Mouse (Mus musculus): ENCODE data around the gene Dgkg. TPM values are rescaled to one million over a fixed set of nuclear protein-coding genes. Genes with fewer than 3 reads are reported as not detected.

Gene Dgkg
- total RNA-seq, 2 experiments from 2014 or later: 0.82 to 0.94 TPM

DNA sequence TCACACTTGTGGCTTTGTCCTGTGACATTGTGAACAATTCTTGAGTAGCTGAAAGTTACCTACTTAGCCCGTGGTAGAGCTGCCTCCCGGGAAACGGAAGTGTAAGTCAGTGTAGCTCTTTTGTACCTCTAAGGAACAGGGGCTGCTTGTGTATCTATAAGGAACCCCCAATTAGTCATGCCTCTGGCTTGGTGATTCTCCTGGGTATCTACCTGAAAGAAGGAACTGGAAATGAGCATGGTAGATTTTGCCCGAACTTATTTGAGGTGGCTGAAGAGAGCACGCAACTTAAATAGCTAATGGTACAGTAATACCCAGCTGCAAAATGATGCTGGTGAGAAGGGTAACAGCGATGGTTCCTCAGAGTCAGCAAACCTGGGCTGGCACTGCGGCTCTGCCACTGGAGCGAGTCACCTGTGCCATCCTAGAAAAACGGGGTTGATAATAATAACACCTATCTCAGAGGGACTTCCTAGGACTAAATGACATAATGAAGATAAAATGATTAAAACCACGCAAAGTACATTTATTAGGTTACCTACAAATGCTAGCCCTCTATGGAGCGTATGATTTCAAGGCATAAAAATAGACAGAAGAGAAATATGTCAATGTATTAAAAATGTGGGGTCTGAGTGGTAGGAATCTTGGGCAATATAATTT is 3.1 kb downstream of the Dgkg start:
- intact Hi-C loops (cut with DNase I; ENCODE audit: low total_unique reads): no loop called here
- no peak for DNase-seq

DNA sequence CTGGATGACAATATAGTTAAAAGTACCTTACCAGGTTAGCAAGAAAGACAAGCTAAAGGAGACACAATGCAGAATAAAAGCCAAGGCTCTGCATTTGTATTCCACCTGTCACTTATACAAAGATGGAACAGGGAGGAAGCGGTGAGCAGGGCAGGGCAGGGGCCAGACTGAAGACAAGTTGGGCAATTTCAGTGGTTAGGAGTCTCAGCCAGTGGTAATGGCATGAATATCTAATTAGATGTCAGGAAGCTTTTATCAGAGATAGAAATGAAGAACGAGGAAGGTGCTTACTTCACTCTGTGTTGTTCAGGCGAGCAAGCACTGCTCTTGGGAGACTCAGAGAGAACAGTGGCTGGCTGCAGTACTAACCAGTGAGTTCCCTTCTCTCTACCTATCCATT is 5.8 kb downstream of the Dgkg start:
- intact Hi-C loops (cut with DNase I; ENCODE audit: low total_unique reads): no loop called here

DNA sequence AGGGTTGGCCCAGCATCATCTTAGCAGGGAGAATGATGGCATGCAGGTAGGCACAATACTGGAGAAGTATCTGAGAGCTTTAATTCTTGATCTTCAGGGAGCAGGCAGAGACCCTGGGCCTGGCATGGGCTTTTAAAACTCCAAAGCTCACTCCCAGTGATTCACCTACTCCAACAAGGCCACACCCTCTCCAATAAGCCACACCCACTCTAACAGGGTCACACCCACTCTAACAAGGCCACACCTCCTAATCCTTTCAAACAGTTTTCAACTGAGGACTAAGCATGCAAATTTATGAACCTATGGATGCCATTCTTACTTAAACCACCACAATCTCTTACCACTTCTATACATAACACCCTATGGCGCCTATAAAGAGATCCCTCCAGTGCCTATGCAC is 11.8 kb downstream of the Dgkg start:
- intact Hi-C loops (cut with DNase I; ENCODE audit: low total_unique reads): no loop called here
- DNase-seq: no peak

More for the DNA sequence above, 5.8 kb downstream of the Dgkg start:
- DNase-seq: no peak

DNA sequence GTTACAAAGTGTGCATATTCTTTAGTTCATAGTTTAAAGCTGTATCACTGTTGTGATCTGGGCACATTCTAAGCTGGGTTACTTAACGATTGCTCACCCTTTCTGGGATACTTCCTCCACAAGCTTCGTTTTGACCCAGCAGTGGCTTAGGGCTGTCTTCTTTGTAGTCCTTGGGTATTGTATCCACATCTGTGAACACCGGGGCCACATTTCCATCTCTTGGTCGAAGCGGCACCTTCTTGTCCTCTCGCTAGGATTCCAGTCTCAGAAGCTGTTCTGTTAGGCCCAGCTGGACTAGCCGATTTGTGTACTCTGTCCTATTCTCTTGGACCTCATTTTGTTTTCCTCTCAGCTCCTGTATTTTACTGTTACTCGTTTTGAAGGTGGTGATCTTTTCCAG is 13.6 kb downstream of the Dgkg start:
- no peak for DNase-seq
- intact Hi-C loops (cut with DNase I; ENCODE audit: low total_unique reads): no loop called here

DNA sequence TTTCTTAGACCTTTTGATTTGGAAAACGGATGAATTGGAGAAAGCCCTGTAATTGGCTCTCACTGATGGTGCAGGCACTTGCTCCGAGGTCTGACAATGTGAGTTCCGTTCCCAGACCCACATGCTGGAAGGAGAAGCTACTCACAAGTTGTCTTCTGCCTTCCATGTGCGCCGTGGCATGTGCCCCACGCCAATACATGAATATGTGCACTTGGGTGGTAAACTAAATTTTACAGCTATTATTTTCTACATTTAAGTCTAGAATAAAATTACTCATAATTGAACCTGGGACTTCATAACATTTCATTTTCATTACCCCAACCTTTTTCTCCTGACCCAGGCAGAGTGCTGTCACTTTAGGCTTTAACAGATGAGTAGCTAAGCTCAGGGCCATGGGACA is 14.1 kb downstream of the Dgkg start:
- no peak for DNase-seq
- intact Hi-C loops (cut with DNase I; ENCODE audit: low total_unique reads): no loop called here

DNA sequence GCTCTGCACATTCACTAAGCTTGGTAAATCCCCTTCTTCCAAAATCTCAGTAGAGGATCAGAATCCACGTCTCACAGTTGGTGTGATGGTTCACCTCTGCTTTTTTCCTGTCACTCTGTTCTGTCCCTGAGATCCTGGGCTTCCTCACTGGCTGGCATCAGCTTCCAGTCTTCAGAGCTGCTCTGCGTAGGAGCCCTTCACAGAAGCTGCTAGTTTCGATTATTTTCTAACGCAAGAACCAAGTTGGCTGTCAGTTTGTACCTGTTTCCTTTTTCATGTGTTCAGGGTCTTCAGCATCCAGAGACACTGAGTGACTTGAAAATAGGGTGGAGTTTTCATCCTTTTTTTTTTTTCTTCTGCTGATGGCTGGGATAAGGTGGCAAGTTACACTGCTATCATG is 15.0 kb downstream of the Dgkg start:
- intact Hi-C loops (cut with DNase I; ENCODE audit: low total_unique reads): no loop called here
- DNase-seq: no peak

DNA sequence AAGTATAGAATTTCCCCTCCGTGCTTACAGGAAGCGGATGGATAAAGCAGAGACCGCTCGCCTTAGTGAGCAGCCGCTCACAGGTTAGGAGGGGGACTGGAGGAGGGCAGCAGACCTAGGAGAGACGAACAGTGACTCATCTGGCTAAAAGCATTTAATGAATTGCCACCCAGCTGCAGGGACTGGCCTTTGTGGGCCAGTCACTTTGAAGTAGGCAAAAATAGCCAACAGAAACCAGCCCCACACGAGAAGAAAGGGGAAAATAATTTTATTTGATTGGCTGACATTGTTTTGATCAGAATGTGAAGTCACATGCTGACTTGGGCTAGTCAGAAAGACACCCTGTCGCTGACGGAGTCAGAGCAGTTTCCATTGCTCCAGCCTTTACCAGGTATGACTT is 15.4 kb downstream of the Dgkg start:
- no peak for DNase-seq
- intact Hi-C loops (cut with DNase I; ENCODE audit: low total_unique reads): no loop called here

DNA sequence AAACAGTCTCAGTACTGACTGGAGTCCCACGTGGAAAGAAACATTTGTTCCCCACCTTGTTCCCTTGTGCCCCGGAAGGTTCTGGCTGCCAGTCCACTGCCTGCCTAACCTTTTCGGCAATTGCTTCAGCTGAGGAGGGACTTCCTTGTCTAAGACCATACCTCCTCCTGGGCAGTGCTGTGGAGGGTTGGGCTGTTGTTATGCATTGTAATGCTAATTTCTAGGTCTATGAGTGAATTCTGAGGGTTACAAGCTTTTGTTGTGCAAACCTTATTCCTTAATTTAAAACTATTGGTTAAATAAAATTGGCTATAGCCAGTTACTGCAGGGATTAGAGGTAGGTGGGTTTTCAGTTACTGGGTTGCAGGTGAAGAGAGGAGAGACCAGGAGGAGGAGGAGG is 19.7 kb downstream of the Dgkg start:
- intact Hi-C loops (cut with DNase I; ENCODE audit: low total_unique reads): no loop called here
- no peak for DNase-seq

DNA sequence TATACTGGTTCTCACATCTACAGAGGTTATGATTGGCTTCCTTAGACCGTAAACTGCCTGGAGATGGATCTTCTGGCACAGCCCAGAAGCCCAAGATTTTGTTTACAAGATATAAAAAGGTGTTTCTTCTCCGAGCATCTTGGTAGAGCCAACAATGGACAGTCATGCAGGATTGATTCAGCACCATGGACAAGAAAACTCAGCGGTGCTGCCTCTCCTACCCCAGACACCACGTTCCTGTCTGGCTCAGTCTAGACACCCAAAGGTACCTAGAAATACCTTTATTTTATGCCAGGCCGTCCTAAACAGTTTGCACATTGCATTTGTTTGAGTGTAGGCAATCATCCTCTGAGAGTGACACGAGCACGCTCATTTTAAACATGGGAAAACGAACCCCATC is 21.3 kb downstream of the Dgkg start:
- no peak for DNase-seq
- intact Hi-C loops (cut with DNase I; ENCODE audit: low total_unique reads): no loop called here

DNA sequence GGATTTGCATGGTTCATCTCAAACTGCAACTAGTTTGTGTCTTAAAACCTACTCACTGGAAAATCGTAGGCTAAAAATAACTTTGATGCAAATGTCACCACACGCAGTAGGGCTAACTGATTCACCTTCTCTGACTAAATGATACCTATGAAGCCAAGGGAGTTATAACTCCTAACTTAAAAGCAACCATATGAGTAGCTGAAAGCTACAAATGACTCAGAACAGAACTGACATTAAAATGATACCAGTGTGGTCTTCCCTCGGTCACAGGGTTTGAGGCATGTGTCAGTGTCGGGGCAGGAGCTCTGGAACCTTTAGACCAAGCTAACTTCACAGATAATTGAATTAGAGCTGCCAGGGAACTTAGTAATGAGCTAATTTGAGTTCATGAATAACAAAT is 24.0 kb downstream of the Dgkg start:
- intact Hi-C loops (cut with DNase I; ENCODE audit: low total_unique reads): no loop called here
- no peak for DNase-seq

DNA sequence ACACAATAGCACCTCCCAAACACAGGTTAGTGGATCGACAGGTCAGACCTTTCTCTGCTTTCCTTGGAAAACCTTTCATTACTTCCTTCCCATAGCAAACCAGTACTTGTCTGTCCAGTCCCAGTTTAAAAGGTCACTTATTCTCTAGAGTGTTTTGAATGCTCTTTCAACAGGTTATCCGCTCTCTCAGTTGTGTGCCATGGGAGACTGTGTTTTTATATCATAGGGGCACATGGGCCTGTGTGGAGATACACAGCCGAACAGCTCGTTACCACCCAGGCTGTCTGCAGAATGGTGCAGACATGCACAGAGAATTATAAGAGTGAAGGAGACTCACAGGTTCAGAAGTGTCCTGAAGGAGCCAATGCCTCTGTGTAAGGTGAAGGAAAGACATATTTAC is 26.7 kb downstream of the Dgkg start:
- no peak for DNase-seq
- intact Hi-C loops (cut with DNase I; ENCODE audit: low total_unique reads): no loop called here

DNA sequence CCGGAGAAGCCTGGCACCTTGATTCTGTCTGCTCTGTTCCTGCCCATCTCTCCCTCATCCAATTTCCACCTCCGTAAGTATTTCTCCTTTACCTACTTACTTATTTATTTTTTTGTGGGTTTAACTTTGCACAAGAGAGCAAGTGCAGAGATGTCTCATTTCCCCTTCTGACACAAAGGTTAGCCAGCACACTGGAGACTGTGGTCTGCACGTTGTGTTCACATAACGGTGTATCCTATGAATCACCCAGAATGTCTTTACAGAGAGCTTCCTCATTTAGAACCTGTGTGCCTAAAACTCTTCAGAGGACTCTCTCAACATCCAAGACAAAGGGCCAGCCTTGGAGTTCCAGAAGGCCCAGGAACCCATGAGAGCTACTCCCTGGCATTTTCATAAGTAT is 27.1 kb downstream of the Dgkg start:
- intact Hi-C loops (cut with DNase I; ENCODE audit: low total_unique reads): no loop called here
- DNase-seq: no peak

DNA sequence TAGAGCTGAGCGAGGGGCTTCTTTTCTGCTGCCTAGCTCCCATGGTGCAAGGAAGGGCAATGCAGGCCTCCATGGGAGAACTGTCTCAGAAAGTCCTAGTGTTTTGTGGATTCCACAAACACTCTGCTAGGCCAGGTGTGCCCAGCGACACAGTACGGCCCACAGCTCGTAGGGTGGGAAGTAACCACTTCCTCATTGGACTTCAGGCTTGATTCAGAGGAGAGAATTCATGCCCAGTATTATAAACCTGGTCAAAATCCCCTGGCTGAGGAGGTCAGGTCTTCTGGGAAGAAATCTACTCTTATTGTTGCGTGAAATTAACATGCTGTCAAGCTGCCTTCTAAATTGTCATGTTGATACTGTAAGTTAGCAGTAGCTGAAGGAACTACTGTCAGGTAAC is 31.0 kb downstream of the Dgkg start:
- DNase-seq: no peak
- intact Hi-C loops (cut with DNase I; ENCODE audit: low total_unique reads): no loop called here

DNA sequence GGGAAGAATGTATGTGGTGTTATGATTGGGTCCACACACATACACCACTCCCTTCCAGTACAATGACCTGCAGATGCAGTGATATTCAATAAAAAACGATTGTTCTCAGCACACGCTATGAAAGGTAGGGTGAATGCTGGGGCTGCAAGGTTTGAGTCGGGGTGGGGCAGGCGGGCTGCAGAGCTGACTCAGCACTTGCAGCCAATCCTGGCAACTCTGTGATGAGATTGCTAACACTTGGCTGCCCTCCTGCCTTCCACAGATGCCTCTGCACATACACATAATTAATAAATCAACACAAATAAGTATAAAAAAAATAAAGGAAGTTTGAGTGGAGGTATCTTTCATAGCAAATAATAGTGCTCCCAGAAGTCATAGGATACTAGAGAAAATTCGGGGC is 31.6 kb downstream of the Dgkg start:
- intact Hi-C loops (cut with DNase I; ENCODE audit: low total_unique reads): no loop called here
- no peak for DNase-seq

DNA sequence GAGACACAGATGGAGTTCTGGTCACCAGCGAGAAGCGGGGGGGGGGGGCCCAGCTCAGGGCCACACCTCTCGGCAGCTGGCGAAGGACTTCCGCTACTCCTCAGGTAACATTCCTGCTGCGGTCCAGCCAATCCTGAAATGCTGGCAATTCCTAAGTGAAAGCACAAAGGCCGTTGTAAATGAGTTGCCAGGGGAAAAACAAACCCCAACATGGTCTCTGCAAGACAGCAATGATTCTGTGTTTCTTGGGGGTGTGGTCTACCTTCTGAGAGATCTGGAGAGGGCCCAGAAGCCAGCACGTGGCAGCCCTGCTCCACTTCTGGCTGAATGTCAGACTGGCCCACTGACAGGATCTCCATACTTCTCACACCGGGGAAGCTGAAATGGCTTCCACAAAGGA is 34.7 kb downstream of the Dgkg start:
- intact Hi-C loops (cut with DNase I; ENCODE audit: low total_unique reads): no loop called here
- DNase-seq: no peak

DNA sequence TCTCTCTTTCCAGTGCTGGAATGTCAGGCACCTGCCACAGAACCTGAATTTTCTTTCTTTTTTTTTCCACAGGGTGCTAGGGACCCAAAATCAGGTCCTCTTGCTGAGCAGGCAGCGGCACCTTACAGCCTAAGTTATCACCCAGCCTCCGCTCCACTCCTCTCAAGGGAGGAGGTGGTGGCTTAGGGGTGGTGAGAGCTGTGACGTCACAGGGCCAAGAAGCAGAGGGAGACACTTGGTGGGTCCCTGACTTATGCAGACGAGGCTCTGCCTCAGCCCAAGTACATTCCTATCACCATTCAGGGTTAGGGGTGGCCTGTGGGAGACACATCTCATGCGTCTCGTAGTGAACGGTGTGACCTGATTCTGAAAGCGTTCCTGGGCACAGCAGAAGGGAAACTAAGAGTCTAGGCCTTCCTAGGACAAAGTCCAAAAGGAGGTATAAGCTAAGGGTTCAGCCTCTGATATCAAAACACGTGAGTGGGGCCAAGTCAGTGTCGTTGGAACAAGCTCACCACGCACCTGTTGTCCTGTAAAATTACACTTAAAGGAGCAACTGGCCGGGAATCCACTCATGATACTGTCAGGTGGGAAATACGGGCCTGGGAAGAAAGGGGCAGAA is 35.6 kb downstream of the Dgkg start:
- intact Hi-C loops (cut with DNase I; ENCODE audit: low total_unique reads): no loop called here
- no peak for DNase-seq

DNA sequence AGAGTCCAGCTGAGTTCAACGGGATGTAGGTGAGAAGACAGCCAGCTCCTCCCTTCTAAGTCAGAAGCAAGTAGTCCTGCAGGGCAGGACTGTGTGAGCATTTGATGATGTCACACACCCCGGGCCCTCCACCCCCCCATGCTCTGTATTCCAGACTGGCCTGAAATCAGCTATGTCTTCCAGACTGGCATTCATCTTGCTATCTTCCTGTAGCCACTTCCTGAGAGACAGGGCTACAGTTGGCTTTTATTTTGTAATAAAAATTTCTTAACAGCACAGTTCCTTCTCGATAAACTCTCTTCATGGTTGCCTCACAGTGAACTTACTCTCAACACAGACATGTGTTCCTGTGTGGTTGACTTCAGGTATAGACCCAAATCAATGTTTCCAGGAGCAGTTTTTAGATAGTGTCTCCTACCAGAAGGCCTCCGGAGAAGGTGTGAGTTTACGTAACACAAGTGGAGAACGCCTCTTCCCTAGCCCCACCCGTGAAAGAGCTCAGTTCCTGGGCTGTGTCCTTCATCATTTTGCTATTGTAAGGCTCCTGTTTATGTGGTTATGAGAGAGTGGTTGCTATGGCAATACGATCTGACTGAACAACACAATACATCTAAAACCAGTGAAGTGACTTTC is 38.5 kb downstream of the Dgkg start:
- intact Hi-C loops (cut with DNase I; ENCODE audit: low total_unique reads): no loop called here
- no peak for DNase-seq

DNA sequence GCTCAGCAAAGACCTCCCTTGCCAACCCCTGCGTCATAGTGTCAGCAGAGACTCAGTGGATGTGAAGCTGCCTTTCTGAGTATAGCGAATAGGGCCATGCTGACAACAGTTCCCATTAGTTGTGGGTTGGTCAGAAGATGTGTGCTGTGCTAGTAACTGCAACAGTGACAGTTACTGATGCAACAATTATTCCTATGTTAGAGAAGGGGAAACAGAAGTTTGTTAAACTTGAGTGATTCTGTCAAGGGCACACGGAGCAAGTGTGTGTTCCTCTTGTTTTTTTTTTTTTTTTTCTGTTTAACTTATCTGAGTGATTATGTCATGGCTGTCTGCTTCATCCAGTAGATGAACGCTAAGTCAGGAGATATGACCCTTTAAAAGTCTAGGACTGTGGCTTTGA is 41.2 kb downstream of the Dgkg start:
- intact Hi-C loops (cut with DNase I; ENCODE audit: low total_unique reads): no loop called here
- no peak for DNase-seq

DNA sequence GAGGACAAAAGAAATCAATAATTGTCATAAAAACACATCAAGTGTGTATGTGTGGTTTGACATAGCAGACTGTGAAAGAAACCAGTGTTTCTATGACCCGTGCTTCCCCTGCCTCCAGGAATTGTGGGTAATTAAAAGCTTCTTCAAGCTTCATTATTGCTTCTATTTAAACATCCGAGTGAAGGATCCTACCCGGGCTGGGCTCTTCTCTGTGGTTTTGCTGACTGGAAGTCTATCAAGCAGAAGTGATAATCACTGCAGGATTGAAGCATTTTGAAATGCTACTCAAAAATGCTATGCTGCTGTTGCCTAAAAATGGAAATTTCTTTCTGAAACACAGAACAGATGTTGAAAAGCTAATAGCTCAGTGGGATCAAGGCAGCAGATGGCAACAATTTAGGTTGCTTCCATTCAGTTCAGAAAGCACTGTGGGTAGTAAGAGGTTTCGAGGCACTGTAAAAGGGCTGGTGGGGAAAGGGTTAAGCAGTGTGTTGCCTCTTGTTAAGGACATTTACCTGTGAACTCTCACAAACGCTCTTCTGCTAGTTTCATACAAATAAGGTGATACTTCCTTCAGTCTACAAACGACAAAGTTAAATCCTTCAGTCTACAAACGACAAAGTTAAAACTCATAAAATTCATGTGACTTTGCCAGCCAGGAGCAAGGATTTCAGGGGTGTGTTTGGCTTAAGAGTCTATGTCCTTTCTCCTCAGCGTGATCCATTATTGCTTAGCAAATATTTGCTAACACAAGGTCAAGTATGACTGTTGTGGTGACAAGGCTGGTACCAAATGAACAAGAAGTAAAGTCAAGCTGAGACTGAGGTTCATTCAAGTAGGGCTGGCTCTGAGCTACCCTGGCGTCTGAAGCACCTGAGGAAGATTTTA is 43.6 kb downstream of the Dgkg start:
- no peak for DNase-seq
- intact Hi-C loops (cut with DNase I; ENCODE audit: low total_unique reads): no loop called here

DNA sequence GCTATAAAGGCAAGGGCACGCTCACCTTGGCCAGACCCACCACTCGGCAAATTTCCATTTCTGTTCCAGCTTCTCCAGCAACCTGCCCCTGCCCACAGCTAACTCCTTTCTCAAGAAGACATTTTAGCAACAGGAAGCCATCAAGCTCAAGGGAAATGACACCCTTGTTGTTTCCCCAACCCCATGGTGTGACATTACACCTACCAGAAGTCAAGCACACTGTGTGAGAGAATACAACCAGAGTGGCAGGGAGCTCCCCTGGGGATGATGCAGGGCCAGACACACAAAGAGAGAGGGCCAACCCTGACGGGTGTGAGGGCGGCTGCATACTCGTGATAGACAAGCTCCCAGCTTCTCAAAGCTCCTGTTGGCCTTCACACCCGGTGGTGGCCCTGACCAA is 49.0 kb downstream of the Dgkg start:
- intact Hi-C loops (cut with DNase I; ENCODE audit: low total_unique reads): no loop called here
- DNase-seq: no peak
